Mouse (Mus musculus) small intestine, adult 2 months (tissue): ENCODE measurements at regions not wholly inside any gene's neighbourhood (a gene's known extent, or its start where the extent isn't known, plus 50 kb on each side); places are given as distances from the start of the nearest gene placed in this dataset.

Source experiments
- CTCF ChIP-seq: fragments of 200-500 bp; IDR thresholded peaks from 2 replicates; pipeline ENCODE4 v1.5.1; 2012; ENCODE audit warnings: low read depth, mild to moderate bottlenecking, control low read depth, inconsistent platforms, low read length, moderate library complexity, mixed read lengths; ENCODE audit not compliant: insufficient replicate concordance, insufficient read length; ENCODE audit errors: extremely low read depth
- POLR2A ChIP-seq: fragments of 200-500 bp; IDR thresholded peaks from 2 replicates; pipeline ENCODE4 v1.6.1; 2012; ENCODE audit warnings: low read depth, mild to moderate bottlenecking, control low read depth, inconsistent platforms, low read length, moderate library complexity

GRCm38 (mm10) chr11:56107929-56108328 is 67.1 kb upstream of the Nmur2 start:
- TF ChIP-seq CTCF (peak; percentile 85; the same call in 1 of the 2 replicates), POLR2A (no peak)
